Mouse (Mus musculus): ENCODE measurements around the gene Miga2. TPM values are rescaled to one million over a fixed set of nuclear protein-coding genes. Genes with fewer than 3 reads are reported as not detected.

Gene Miga2
- polyA plus RNA-seq, 1 experiment from 2014 or later = 22.9 TPM

DNA sequence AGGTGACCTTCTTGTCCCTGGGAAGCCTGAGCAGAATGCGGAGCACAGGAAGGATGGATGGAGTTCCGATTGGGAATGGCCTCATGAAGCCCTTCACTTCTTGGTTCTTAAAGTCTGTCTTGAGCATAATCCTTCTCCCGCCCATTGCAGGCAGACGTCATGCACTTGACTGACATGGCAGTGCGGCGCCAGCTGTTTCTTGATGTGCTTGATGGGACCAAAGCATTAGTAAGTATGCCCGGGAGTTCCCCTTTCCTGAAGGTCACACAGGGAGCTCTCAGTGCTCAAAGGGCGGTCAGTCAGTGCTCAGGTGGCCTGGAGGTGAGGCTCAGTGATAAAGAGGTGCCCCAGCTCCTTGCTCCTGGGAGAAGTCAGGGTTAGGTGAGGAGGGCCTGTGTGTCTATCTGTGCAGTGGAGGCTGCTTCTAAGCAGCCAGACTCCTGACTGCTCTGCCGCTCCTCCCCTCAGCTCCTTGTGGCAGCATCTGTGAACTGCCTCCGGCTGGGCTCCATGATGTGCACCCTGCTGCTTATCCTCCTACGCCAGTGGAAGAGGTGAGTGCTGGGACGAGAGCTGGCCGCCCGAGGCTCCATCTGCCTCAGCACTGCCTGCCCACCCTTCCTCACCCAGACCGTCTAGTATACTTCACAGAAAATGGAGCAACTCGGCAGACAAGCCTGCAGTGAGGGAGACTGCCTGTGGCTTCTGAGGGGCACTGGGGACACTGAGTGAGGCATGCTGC is 27.7 kb upstream of the Miga2 start:
- 0 out of 2 replicates have a peak, but pooled peaks have one; percentile 7 for ATAC-seq (replicated peaks; ENCODE audit: insufficient number of reproducible peaks, low FRiP score, low TSS enrichment)
- WGBS (ENCODE audit: insufficient replicate concordance) = 85% methylated on average over 16 of the region's 16 CpGs
- no peak overlapping the region for H3K27ac ChIP-seq (ENCODE audit: low read depth, low read length)
- H3K4me1 ChIP-seq (ENCODE audit: control insufficient read depth, insufficient read depth, low read length) = no peaks in the 10 kb centered on the region
- H3K9ac ChIP-seq (ENCODE audit: low read depth, low read length) = no peak overlapping the region
- no peak overlapping the region for H3K4me3 ChIP-seq (ENCODE audit: low read depth, low read length)
- H3K9me3 ChIP-seq (replicated peaks; ENCODE audit: control insufficient read depth, low read length) = no peaks in the 10 kb centered on the region
- H3K36me3 ChIP-seq (ENCODE audit: control insufficient read depth, insufficient read depth, low read length) = peaks cover 44% of the 10 kb centered on the region
- no peaks in the 10 kb centered on the region for H3K27me3 ChIP-seq (ENCODE audit: control insufficient read depth, insufficient read depth, low read length)
- no peak overlapping the region for H3K4me2 ChIP-seq

GRCm38 (mm10) chr2:30337179-30337578 is 26.9 kb upstream of the Miga2 start:
- Histone ChIP-seq H3K27me3 (ENCODE audit: control insufficient read depth, insufficient read depth, low read length) (no peaks in the 10 kb centered on the region), H3K36me3 (ENCODE audit: control insufficient read depth, insufficient read depth, low read length) (peaks cover 51% of the 10 kb centered on the region), H3K9ac (ENCODE audit: low read depth, low read length) (no peak overlapping the region), H3K4me3 (ENCODE audit: low read depth, low read length) (no peak overlapping the region), H3K4me1 (ENCODE audit: control insufficient read depth, insufficient read depth, low read length) (no peaks in the 10 kb centered on the region), H3K9me3 (replicated peaks; ENCODE audit: control insufficient read depth, low read length) (no peaks in the 10 kb centered on the region), H3K27ac (ENCODE audit: low read depth, low read length) (no peak overlapping the region), H3K4me2 (no peak overlapping the region)
- peak; percentile 56; the same call in 1 of the 2 replicates for ATAC-seq (replicated peaks; ENCODE audit: insufficient number of reproducible peaks, low FRiP score, low TSS enrichment)
- WGBS (ENCODE audit: insufficient replicate concordance) = 64% methylated on average over 12 of the region's 12 CpGs

DNA sequence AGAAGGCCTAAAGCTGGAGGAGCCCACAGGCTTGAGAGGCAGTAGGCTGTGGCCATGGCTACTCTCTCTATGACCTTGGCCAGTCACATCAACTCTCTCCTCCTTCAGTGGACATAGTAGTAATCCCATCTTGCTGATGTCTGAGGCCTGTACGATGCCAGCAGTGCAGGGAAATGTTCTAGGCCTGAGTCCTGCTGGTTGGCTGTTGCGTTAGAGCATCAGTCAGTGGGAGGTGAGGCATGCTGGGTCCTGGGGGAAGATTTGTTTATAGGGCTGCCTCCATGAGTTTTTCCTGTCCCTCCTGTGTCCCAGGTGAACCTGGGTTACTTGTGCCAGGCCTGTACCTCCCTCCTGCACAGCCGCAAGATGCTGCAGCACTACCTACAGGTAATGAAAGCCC is 22.0 kb upstream of the Miga2 start:
- H3K4me3 ChIP-seq (ENCODE audit: low read depth, low read length) = no peak overlapping the region
- H3K36me3 ChIP-seq (ENCODE audit: control insufficient read depth, insufficient read depth, low read length) = peaks cover 54% of the 10 kb centered on the region
- H3K27me3 ChIP-seq (ENCODE audit: control insufficient read depth, insufficient read depth, low read length) = no peaks in the 10 kb centered on the region
- H3K4me2 ChIP-seq = no peak overlapping the region
- H3K4me1 ChIP-seq (ENCODE audit: control insufficient read depth, insufficient read depth, low read length) = no peaks in the 10 kb centered on the region
- H3K9me3 ChIP-seq (replicated peaks; ENCODE audit: control insufficient read depth, low read length) = no peaks in the 10 kb centered on the region
- no peak overlapping the region for H3K9ac ChIP-seq (ENCODE audit: low read depth, low read length)
- WGBS (ENCODE audit: insufficient replicate concordance) = 93% methylated on average over 3 of the region's 3 CpGs
- no peak overlapping the region for H3K27ac ChIP-seq (ENCODE audit: low read depth, low read length)
- no peak for ATAC-seq (replicated peaks; ENCODE audit: insufficient number of reproducible peaks, low FRiP score, low TSS enrichment)

- H3K27ac ChIP-seq (ENCODE audit: low read depth, low read length) = no peak overlapping the region
- no peak overlapping the region for H3K9ac ChIP-seq (ENCODE audit: low read depth, low read length)
- no peaks in the 10 kb centered on the region for H3K27me3 ChIP-seq (ENCODE audit: control insufficient read depth, insufficient read depth, low read length)
- peaks cover 50% of the 10 kb centered on the region for H3K36me3 ChIP-seq (ENCODE audit: control insufficient read depth, insufficient read depth, low read length)
- no peak for ATAC-seq (replicated peaks; ENCODE audit: insufficient number of reproducible peaks, low FRiP score, low TSS enrichment)
- WGBS (ENCODE audit: insufficient replicate concordance) = 92% methylated on average over 7 of the region's 7 CpGs
- H3K4me3 ChIP-seq (ENCODE audit: low read depth, low read length) = no peak overlapping the region
- H3K4me2 ChIP-seq = no peak overlapping the region
- no peaks in the 10 kb centered on the region for H3K9me3 ChIP-seq (replicated peaks; ENCODE audit: control insufficient read depth, low read length)
- H3K4me1 ChIP-seq (ENCODE audit: control insufficient read depth, insufficient read depth, low read length) = no peaks in the 10 kb centered on the region
Measured at GRCm38 (mm10) chr2:30342544-30342943, 21.5 kb upstream of the Miga2 start.

DNA sequence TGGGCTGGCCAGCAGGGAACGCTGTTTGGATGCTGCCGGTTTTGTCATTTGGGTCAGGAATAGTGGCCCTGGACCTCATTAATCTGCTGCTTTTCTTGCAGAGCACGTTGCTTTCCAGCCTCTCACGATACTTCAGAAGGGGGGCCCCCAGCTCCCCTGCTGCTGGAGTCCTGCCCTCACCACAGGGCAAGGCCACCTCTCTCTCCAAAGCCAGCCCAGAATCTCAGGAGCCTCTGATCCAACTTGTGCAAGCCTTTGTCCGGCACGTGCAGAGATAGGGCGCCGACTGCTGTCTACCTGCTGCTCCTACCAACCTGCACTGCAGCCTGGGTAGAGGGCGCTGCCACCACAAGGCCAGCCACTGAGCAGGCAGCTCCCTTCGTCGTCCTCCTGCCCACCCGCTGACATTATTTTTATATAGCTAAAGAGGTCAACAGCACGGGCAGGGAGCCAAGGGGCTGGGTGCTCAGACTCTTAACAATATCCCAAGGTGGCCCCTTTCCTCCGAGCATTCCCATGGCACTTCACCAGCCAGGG is 20.4 kb upstream of the Miga2 start:
- WGBS (ENCODE audit: insufficient replicate concordance) = 72% methylated on average over 14 of the region's 14 CpGs
- Histone ChIP-seq H3K9me3 (replicated peaks; ENCODE audit: control insufficient read depth, low read length) (no peaks in the 10 kb centered on the region), H3K4me3 (ENCODE audit: low read depth, low read length) (no peak overlapping the region), H3K27ac (ENCODE audit: low read depth, low read length) (0 out of 2 replicates have a peak overlapping the region, but pooled peaks have one; percentile 3), H3K4me1 (ENCODE audit: control insufficient read depth, insufficient read depth, low read length) (no peaks in the 10 kb centered on the region), H3K4me2 (no peak overlapping the region), H3K36me3 (ENCODE audit: control insufficient read depth, insufficient read depth, low read length) (peaks cover 48% of the 10 kb centered on the region), H3K9ac (ENCODE audit: low read depth, low read length) (no peak overlapping the region), H3K27me3 (ENCODE audit: control insufficient read depth, insufficient read depth, low read length) (no peaks in the 10 kb centered on the region)
- ATAC-seq (replicated peaks; ENCODE audit: insufficient number of reproducible peaks, low FRiP score, low TSS enrichment) = no peak

GRCm38 (mm10) chr2:30345971-30346676 is 17.9 kb upstream of the Miga2 start:
- 92% methylated on average over 7 of the region's 7 CpGs for WGBS (ENCODE audit: insufficient replicate concordance)
- peaks cover 46% of the 10 kb centered on the region for H3K36me3 ChIP-seq (ENCODE audit: control insufficient read depth, insufficient read depth, low read length)
- H3K9ac ChIP-seq (ENCODE audit: low read depth, low read length) = no peak overlapping the region
- ATAC-seq (replicated peaks; ENCODE audit: insufficient number of reproducible peaks, low FRiP score, low TSS enrichment) = no peak
- no peak overlapping the region for H3K4me3 ChIP-seq (ENCODE audit: low read depth, low read length)
- no peak overlapping the region for H3K27ac ChIP-seq (ENCODE audit: low read depth, low read length)
- no peaks in the 10 kb centered on the region for H3K9me3 ChIP-seq (replicated peaks; ENCODE audit: control insufficient read depth, low read length)
- H3K4me2 ChIP-seq = no peak overlapping the region
- H3K27me3 ChIP-seq (ENCODE audit: control insufficient read depth, insufficient read depth, low read length) = no peaks in the 10 kb centered on the region
- 0 out of 2 replicates have a peak, but pooled peaks cover under 1% of the 10 kb centered on the region for H3K4me1 ChIP-seq (ENCODE audit: control insufficient read depth, insufficient read depth, low read length)

- H3K27me3 ChIP-seq (ENCODE audit: control insufficient read depth, insufficient read depth, low read length) = no peaks in the 10 kb centered on the region
- H3K9me3 ChIP-seq (replicated peaks; ENCODE audit: control insufficient read depth, low read length) = no peaks in the 10 kb centered on the region
- no peak overlapping the region for H3K4me2 ChIP-seq
- whole genome bisulfite sequencing (ENCODE audit: insufficient replicate concordance) = 85% methylated on average over 6 of the region's 6 CpGs
- no peak overlapping the region for H3K9ac ChIP-seq (ENCODE audit: low read depth, low read length)
- peaks cover 30% of the 10 kb centered on the region for H3K36me3 ChIP-seq (ENCODE audit: control insufficient read depth, insufficient read depth, low read length)
- no peak for ATAC-seq (replicated peaks; ENCODE audit: insufficient number of reproducible peaks, low FRiP score, low TSS enrichment)
- no peak overlapping the region for H3K4me3 ChIP-seq (ENCODE audit: low read depth, low read length)
- H3K4me1 ChIP-seq (ENCODE audit: control insufficient read depth, insufficient read depth, low read length) = 0 out of 2 replicates have a peak, but pooled peaks cover 2% of the 10 kb centered on the region
- H3K27ac ChIP-seq (ENCODE audit: low read depth, low read length) = no peak overlapping the region
Measured at GRCm38 (mm10) chr2:30349196-30349595, 14.8 kb upstream of the Miga2 start.

DNA sequence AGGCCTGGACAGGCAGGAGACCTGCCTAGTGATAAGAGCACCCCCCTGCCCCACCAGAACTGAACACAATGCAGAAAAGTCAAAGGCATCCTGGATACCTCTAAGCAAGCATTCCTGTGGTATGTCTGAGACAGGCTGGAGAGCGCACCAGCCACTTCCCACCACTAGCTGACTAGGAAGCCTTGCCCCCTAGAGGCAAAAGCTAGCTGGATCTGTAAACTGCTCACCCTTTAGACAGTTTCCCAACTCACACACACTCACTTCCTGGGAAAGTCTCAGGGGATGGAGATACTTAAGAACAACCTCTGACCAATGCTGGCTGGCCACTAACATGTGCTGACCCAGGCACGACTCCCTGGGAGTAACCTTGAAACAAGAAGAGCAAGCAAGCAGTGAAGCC is 12.9 kb upstream of the Miga2 start:
- no peaks in the 10 kb centered on the region for H3K27me3 ChIP-seq (ENCODE audit: control insufficient read depth, insufficient read depth, low read length)
- ATAC-seq (replicated peaks; ENCODE audit: insufficient number of reproducible peaks, low FRiP score, low TSS enrichment) = no peak
- 62% methylated on average over 2 of the region's 2 CpGs for WGBS (ENCODE audit: insufficient replicate concordance)
- peaks cover 13% of the 10 kb centered on the region; the same call in 1 of the 2 replicates for H3K4me1 ChIP-seq (ENCODE audit: control insufficient read depth, insufficient read depth, low read length)
- no peak overlapping the region for H3K9ac ChIP-seq (ENCODE audit: low read depth, low read length)
- no peak overlapping the region for H3K4me3 ChIP-seq (ENCODE audit: low read depth, low read length)
- H3K27ac ChIP-seq (ENCODE audit: low read depth, low read length) = no peak overlapping the region; the same call in 1 of the 2 replicates
- peaks cover 18% of the 10 kb centered on the region for H3K36me3 ChIP-seq (ENCODE audit: control insufficient read depth, insufficient read depth, low read length)
- no peaks in the 10 kb centered on the region for H3K9me3 ChIP-seq (replicated peaks; ENCODE audit: control insufficient read depth, low read length)
- no peak overlapping the region for H3K4me2 ChIP-seq
